Mouse (Mus musculus) liver, embryonic 13.5 days (tissue): ENCODE results near the gene Csrp2. TPM values are rescaled to one million over a fixed set of nuclear protein-coding genes. Genes with fewer than 3 reads are reported as not detected.

Experiments used
- ATAC-seq: fragments of 200-750 bp; cut with Nextera tagmentation; 2 replicates; pipeline ENCODE4 v1.8.0; 2017; ENCODE audit warnings: low read depth, mild to moderate bottlenecking, moderate number of reproducible peaks, moderate library complexity
- DNase-seq: peaks from one replicate; pipeline ENCODE4 v3.0.0; 2022
- H3K27ac ChIP-seq: fragments of 300-500 bp; sonication (generic); 2 replicates; pipeline ENCODE4 v1.5.1; 2015; ENCODE audit warnings: moderate library complexity, mild to moderate bottlenecking, inconsistent platforms
- H3K27me3 ChIP-seq: fragments of 300-500 bp; sonication (generic); 2 replicates; pipeline ENCODE4 v1.6.1; 2015; ENCODE audit warnings: mild to moderate bottlenecking, inconsistent platforms
- H3K36me3 ChIP-seq: fragments of 300-500 bp; sonication (generic); 2 replicates; pipeline ENCODE4 v1.6.1; 2015; ENCODE audit warnings: mild to moderate bottlenecking, inconsistent platforms
- H3K4me1 ChIP-seq: fragments of 300-500 bp; sonication (generic); replicated peaks from 2 replicates; pipeline ENCODE4 v1.6.1; 2015; ENCODE audit warnings: inconsistent platforms
- H3K4me2 ChIP-seq: fragments of 300-500 bp; sonication (generic); 2 replicates; pipeline ENCODE4 v1.6.1; 2015; ENCODE audit warnings: inconsistent platforms, mild to moderate bottlenecking, moderate library complexity
- H3K4me3 ChIP-seq: fragments of 300-500 bp; sonication (generic); replicated peaks from 2 replicates; pipeline ENCODE4 v1.5.1; 2015; ENCODE audit warnings: mild to moderate bottlenecking, inconsistent platforms
- H3K9ac ChIP-seq: fragments of 300-500 bp; sonication (generic); 2 replicates; pipeline ENCODE4 v1.6.1; 2015; ENCODE audit warnings: mild to moderate bottlenecking, inconsistent platforms
- H3K9me3 ChIP-seq: fragments of 300-500 bp; sonication (generic); replicated peaks from 2 replicates; pipeline ENCODE4 v1.6.1; 2016; ENCODE audit warnings: inconsistent platforms
- WGBS: fragments of 180-500 bp; shearing (Covaris S2); methylation state at CpG from one replicate; pipeline ENCODE4 v1.1.7; 2015; ENCODE audit not compliant: insufficient replicate concordance; 5-methylcytosine and 5-hydroxymethylcytosine counted together
- polyA plus RNA-seq: library from polyadenylated mRNA; unstranded; fragments of >200 nt; fragmentation: Nextera tagmentation; extraction: Ambion mirVana; gene quantifications from 2 replicates; pipeline ENCODE4 v1.2.1, GENCODE M21; 2015

Gene Csrp2
- polyA plus RNA-seq, 1 experiment from 2014 or later = 19.7 TPM

DNA sequence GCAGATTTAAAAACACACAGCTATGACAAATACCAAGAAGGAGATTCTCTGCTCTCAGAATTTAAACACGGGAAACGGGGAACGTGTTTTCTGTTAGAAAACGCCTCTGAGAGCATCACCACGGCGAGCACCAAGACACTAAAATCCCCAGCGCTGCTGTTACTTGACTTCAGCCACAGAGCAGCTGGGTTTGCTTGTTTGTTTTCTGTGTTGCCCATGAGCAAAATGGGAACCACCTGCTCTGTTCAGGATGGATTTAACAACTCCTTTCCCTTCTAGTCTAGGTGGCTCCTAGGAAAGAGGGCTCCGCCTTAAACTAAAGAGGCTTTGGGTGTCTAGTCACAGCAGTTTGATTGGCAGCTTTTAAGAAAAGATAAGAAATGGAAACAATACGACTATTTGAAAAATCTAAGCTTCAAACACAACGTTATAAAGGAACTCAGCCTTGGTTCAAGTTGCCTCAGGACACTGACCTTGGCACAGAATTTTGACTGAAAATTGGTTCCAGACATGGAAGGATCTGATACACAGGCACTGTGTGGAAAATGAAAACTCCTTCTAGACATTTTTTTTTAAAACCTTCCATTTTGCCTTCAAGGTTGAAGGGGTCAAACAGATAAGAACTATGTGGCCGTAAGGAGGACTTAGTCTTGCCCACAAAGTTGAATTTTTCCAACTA is 2.8 kb upstream of the Csrp2 start:
- H3K4me3 ChIP-seq = no peak overlapping the region
- H3K36me3 ChIP-seq = no peaks in the 10 kb centered on the region
- WGBS = 69% methylated on average over 11 of the region's 11 CpGs
- H3K27me3 ChIP-seq = peaks cover 30% of the 10 kb centered on the region
- H3K9me3 ChIP-seq = no peaks in the 10 kb centered on the region
- H3K4me1 ChIP-seq = peaks cover 26% of the 10 kb centered on the region
- H3K9ac ChIP-seq = no peak overlapping the region
- no peak overlapping the region for H3K27ac ChIP-seq
- no peak overlapping the region for H3K4me2 ChIP-seq
- DNase-seq (no peak), ATAC-seq (no peak)

DNA sequence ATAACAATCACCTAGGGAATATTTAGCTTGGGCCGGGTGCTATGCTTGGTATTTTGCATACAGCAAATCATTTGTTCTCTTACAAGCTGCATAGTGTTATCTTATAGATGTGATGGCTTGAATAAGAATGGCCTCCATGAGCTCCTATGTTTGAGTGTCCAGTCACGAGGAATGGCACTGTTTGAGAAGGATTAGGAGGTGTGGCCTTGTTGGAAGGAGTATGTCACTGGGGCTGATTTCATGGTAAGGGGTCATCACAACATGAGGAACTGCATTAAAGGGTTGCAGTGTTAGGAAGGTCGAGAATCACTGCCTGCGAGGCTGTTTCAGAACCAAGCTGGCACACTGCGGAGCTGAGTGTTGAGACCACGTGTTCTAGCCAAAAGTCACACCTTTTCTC is 2.1 kb upstream of the Csrp2 start:
- H3K4me3 ChIP-seq = no peak overlapping the region
- no peaks in the 10 kb centered on the region for H3K36me3 ChIP-seq
- no peaks in the 10 kb centered on the region for H3K9me3 ChIP-seq
- peaks cover 32% of the 10 kb centered on the region for H3K27me3 ChIP-seq
- H3K27ac ChIP-seq = no peak overlapping the region
- no peak for DNase-seq
- peaks cover 33% of the 10 kb centered on the region for H3K4me1 ChIP-seq
- WGBS = 77% methylated on average over 6 of the region's 6 CpGs
- no peak overlapping the region for H3K9ac ChIP-seq
- ATAC-seq = no peak
- no peak overlapping the region for H3K4me2 ChIP-seq

DNA sequence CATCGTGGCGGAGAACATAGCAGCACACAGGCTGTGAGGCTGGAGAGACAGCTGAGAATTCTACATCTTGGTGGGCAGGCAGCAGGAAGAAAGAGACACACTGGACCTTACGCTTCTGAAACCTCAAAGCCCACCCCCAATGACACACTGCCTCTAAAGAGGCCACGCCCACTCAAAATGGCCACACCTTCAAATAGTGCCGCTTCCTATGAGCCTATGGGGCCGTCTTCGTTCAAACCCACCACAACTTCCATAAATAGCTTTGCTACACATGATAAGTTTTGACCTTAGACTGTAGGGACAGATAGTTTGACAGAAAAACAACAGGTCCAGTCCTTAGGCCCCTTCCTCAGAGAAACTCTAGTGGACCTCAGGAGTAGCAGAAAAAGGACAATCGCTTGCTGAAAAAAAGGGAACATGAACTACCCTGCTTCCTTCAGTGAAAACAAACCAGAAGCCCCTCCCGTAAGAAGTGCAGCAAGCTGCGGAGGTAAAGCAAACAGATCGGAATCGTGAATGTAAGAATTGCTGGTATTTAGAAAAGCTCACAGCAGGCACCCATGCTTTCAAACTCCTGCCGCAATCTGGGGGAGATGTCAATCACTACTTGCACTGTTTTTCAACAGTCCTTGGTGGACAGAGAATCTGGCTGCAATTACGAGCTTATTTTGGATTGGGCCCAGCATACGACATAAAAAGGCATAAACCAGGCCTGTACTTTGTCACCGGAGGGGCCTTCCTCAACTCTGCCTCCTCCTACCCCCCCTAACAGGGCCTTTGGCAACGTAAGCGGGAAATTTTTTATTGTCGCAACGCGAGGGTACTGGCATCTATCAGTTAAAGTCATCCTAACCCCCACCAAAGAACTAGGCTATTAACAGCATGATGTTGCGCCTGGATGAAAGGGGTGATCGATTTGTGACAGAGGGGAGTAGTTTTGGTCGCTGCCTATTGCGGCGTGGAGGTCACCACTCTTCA is 886 bp upstream of the Csrp2 start:
- Histone ChIP-seq H3K9me3 (no peaks in the 10 kb centered on the region), H3K4me3 (peak overlapping the region; percentile 67), H3K9ac (peak overlapping the region; percentile 69; the same call in 1 of the 2 replicates), H3K36me3 (no peaks in the 10 kb centered on the region), H3K27ac (no peak overlapping the region; the same call in 1 of the 2 replicates), H3K27me3 (peaks cover 32% of the 10 kb centered on the region), H3K4me2 (peak overlapping the region; percentile 89), H3K4me1 (peaks cover 36% of the 10 kb centered on the region)
- 15% methylated on average over 26 of the region's 26 CpGs for WGBS
- no peak for DNase-seq
- ATAC-seq = no peak

DNA sequence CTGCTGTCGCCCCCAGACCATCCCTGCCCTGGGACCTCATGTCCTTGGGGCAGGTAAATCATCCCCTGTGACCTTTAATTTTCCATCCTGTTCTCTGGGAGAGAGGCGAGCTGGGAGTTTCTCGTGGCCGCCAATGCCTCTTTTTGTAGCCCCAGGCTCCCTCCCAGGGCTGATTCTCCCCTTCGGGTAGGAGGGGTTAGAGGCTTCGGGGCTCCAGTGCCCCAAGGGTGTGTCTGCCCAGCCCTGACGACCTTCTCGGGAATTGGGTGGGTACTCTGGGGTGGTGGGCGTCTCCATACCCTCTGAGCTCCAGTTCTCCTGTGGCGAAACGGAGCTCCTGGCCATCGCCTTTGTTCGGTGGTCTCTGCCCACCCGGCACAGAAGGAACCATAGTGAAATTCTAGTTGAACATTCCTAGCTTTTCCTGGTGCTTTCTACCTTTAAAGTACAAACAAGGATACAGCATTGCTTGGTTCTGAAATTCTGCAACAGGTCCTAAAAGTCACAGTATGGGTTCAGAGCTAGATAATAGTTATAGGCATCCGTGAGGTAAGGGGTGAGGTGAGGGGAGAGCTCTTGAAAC is 870 bp downstream of the Csrp2 start:
- Histone ChIP-seq H3K4me2 (peak overlapping the region; percentile 89), H3K27ac (no peak overlapping the region; the same call in 1 of the 2 replicates)
- 3% methylated on average over 15 of the region's 15 CpGs for WGBS

DNA sequence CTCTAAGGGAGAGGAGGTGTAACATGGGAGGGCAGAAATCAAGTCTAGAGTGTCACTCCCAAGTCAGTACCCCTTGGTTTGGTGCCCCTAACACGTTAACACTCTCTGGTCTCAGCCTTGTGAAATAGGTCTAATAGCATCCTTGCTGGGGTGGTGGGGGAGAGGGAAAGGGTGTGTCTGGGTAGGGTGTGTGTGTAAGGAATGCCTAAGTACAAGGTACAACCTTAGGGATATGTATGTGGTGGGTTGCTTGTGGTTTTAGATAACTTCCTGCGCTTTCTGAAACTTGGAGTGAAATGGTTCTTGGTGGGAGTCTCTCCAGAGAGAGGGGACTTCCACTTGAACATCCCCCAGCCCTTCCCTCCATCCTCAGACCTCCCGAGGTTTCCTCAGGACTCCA is 2.3 kb downstream of the Csrp2 start:
- Histone ChIP-seq H3K9ac (no peak overlapping the region), H3K9me3 (no peaks in the 10 kb centered on the region), H3K27me3 (peaks cover 32% of the 10 kb centered on the region), H3K27ac (no peak overlapping the region), H3K4me2 (0 out of 2 replicates have a peak overlapping the region, but pooled peaks have one; percentile 12), H3K36me3 (no peaks in the 10 kb centered on the region), H3K4me1 (peaks cover 36% of the 10 kb centered on the region), H3K4me3 (no peak overlapping the region)
- DNase-seq (no peak), ATAC-seq (no peak)
- 51% methylated on average over 3 of the region's 3 CpGs for WGBS

More for the DNA sequence above, 870 bp downstream of the Csrp2 start:
- Histone ChIP-seq H3K9me3 (no peaks in the 10 kb centered on the region), H3K36me3 (no peaks in the 10 kb centered on the region), H3K9ac (peak overlapping the region; percentile 69), H3K4me1 (peaks cover 36% of the 10 kb centered on the region), H3K4me3 (peak overlapping the region; percentile 67), H3K27me3 (peaks cover 32% of the 10 kb centered on the region)
- peak; percentile 60 for ATAC-seq
- no peak for DNase-seq

DNA sequence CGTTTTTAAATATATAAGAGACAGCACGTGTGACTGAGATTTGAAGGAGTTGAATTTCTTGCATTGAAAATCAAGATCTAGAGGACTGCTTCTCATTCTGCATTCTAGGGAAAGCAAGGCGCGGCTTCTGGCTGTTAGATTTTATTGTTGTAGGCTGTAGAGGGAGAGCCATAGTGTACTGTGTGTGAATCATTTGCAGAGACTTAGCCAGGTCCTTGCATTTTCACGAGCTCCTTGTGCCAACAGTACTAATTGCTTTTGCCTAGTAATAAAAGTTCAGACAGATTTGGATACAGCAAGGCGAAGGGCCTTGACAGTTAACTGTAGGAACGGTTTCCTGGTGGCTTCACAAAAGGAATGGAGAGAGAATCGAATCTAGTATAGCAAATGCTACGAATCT is 3.0 kb downstream of the Csrp2 start:
- Histone ChIP-seq H3K4me1 (peaks cover 36% of the 10 kb centered on the region), H3K4me2 (no peak overlapping the region), H3K27ac (no peak overlapping the region)

DNA sequence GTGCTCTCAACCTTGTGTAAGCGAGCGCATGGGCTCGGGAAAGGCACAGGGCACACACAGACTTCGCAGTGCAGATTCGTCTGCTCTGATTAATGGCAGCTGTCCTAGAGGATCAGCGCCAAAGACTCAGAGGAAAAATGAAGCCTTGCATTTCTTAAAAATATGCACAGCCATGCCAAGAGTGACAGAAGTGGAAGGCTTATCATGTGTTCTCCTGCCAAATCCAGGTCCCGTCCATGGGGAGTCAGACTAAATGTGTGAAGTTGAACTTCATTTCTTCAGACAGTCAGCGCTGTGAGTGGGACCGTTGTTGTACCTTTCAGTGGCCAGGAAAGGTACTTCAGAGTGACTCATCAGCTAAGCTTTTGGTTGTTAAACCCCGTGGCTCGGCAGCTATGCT is 7.9 kb downstream of the Csrp2 start:
- Histone ChIP-seq H3K4me1 (peaks cover 4% of the 10 kb centered on the region; the same call in 1 of the 2 replicates), H3K4me3 (no peak overlapping the region), H3K9me3 (no peaks in the 10 kb centered on the region), H3K4me2 (no peak overlapping the region), H3K36me3 (no peaks in the 10 kb centered on the region), H3K27ac (no peak overlapping the region), H3K9ac (no peak overlapping the region), H3K27me3 (no peaks in the 10 kb centered on the region)
- WGBS = 61% methylated on average over 11 of the region's 11 CpGs
- DNase-seq (no peak), ATAC-seq (no peak)

More for the DNA sequence above, 3.0 kb downstream of the Csrp2 start:
- ATAC-seq (no peak), DNase-seq (no peak)
- Histone ChIP-seq H3K27me3 (peaks cover 32% of the 10 kb centered on the region), H3K4me3 (no peak overlapping the region), H3K36me3 (no peaks in the 10 kb centered on the region), H3K9me3 (no peaks in the 10 kb centered on the region), H3K9ac (no peak overlapping the region)
- 61% methylated on average over 9 of the region's 9 CpGs for WGBS

DNA sequence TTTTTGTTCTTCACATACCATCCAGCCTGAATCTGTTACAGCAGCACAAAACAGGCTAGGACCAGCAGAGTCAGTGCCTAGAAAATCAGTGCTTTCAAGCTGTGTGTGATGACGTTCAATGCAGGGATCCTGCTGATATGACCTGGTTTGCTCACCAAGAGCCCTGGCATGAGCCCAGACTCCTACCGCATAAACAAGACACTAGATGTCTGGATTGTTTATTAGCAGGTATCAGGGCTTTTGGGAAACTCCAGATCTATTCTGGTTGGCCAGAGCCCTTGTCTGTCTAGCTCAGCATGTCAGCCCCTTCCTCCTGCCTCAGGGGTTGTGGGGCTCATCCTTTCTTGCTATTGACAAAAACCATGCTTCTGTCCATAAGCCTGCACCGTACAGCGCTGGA is 10.2 kb downstream of the Csrp2 start:
- no peak overlapping the region for H3K9ac ChIP-seq
- H3K27ac ChIP-seq = no peak overlapping the region
- no peak for DNase-seq
- no peaks in the 10 kb centered on the region for H3K27me3 ChIP-seq
- WGBS = 68% methylated on average over 4 of the region's 4 CpGs
- no peaks in the 10 kb centered on the region; the same call in 1 of the 2 replicates for H3K4me1 ChIP-seq
- no peak; the same call in 1 of the 2 replicates for ATAC-seq
- H3K4me2 ChIP-seq = no peak overlapping the region
- no peaks in the 10 kb centered on the region for H3K9me3 ChIP-seq
- H3K36me3 ChIP-seq = no peaks in the 10 kb centered on the region
- H3K4me3 ChIP-seq = no peak overlapping the region

DNA sequence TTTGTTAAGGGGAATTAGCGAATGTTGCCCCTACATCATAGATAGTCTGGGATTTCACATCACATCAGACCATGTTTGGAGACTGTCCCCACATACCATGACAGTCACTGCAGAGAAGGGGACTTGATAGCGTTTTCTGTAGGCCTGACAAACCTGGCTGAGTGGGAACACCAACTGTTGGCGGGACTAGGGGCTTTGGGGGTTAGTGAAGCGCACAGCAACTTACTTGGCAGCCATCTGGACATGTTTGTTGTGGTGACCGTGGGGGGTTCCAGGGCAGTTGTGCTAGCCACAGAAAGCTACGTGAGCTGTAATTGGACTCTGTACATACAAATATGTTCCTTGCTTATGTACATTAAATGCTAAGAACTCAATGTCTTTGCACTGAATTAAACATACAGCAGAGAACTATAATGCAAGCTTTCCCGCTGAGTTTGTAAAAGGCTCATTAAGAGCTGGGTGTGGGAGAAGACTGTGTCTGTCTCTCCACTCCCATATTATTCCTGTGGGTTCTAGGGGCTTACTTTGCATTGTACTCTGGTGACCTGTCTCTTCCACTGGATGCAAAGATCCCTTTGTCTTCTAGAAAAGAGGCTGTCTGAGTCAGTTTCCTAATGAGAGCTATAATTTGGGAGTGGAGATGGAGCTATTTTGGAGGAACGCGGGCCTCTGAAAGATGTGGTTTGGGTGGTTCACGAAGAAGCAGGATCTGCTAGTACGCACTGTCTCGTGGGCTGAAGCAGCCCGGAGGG is 11.7 kb downstream of the Csrp2 start:
- 61% methylated on average over 13 of the region's 13 CpGs for WGBS
- peak overlapping the region; percentile 30 for H3K4me3 ChIP-seq
- DNase-seq (no peak), ATAC-seq (no peak)
- no peaks in the 10 kb centered on the region for H3K9me3 ChIP-seq
- H3K4me1 ChIP-seq = peaks cover 7% of the 10 kb centered on the region; the same call in 1 of the 2 replicates
- no peaks in the 10 kb centered on the region for H3K27me3 ChIP-seq
- H3K4me2 ChIP-seq = peak overlapping the region; percentile 54
- no peaks in the 10 kb centered on the region for H3K36me3 ChIP-seq
- no peak overlapping the region for H3K27ac ChIP-seq
- no peak overlapping the region; the same call in 1 of the 2 replicates for H3K9ac ChIP-seq

DNA sequence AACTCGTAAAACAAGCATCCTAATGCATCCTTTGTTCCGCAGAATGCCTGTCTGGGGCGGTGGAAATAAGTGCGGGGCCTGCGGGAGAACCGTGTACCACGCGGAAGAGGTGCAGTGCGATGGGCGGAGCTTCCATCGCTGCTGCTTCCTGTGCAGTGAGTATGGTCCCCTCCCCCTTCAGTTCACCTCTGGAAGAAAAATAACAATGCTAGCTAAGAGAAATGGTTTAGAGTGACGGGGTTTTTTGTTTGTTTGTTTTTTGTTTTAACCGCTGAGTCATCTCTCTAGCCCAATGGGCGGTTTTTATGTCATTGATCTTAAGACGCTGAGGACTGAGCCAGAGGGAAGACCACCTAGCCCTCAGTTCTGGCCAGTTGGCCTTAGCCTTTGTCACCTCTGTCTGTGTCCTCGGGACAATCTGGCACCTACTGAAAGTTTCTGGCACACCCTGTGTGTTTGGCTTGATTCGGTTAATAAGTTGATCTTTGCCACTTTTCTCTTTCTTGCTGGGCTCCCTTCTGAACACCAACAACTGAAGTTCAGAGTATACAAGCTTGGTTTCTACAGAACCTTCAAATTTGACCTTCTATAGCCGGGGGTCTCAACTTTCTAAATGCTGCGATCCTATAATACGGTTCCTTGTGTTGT is 12.4 kb downstream of the Csrp2 start:
- peak; percentile 69; the same call in 1 of the 2 replicates for ATAC-seq
- Histone ChIP-seq H3K27me3 (no peaks in the 10 kb centered on the region), H3K27ac (no peak overlapping the region), H3K4me2 (peak overlapping the region; percentile 54), H3K9me3 (no peaks in the 10 kb centered on the region), H3K4me1 (peaks cover 7% of the 10 kb centered on the region; the same call in 1 of the 2 replicates), H3K9ac (no peak overlapping the region; the same call in 1 of the 2 replicates), H3K4me3 (peak overlapping the region; percentile 30), H3K36me3 (no peaks in the 10 kb centered on the region)
- WGBS = 51% methylated on average over 20 of the region's 20 CpGs
- no peak for DNase-seq
